Mouse (Mus musculus): ENCODE measurements around the gene Tmem135. TPM values are rescaled to one million over a fixed set of nuclear protein-coding genes. Genes with fewer than 3 reads are reported as not detected.

The Tmem135 gene
- polyA plus RNA-seq, 1 experiment from 2014 or later: 36.4 TPM

DNA sequence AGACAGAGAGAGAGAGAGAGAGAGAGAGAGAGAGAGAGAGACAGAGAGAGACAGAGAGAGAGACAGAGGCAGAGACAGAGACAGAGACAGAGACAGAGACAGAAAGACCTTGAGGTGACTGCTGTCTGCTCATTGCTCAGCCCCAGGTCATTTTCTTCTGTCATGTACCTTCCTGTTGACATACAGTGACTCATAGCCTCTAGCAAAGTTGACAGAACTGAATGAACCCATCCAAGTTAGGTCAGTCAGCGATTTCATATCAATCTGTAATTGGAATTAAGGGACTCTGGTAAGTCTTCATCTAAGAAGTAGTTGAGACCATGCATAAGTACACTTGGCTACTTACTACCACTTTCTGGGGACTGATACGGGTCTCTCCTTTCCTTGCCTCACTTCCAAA lies 27.2 kb upstream of the Tmem135 start:
- Histone ChIP-seq H3K4me2 (ENCODE audit: low read depth, low read length) (no peak overlapping the region), H3K27me3 (ENCODE audit: control insufficient read depth, insufficient read depth, low read length) (no peaks in the 10 kb centered on the region), H3K9ac (replicated peaks; ENCODE audit: low read depth, low read length) (no peak overlapping the region), H3K4me3 (ENCODE audit: low read depth, low read length) (no peak overlapping the region), H3K27ac (ENCODE audit: low read depth, low read length) (no peak overlapping the region), H3K4me1 (ENCODE audit: control insufficient read depth, insufficient read depth, low read length) (no peaks in the 10 kb centered on the region), H3K9me3 (ENCODE audit: control insufficient read depth, low read length) (no peaks in the 10 kb centered on the region), H3K36me3 (ENCODE audit: control insufficient read depth, insufficient read depth, low read length) (no peaks in the 10 kb centered on the region)
- WGBS: 93% methylated on average over 2 of the region's 2 CpGs
- no peak for ATAC-seq (ENCODE audit: low read depth)

DNA sequence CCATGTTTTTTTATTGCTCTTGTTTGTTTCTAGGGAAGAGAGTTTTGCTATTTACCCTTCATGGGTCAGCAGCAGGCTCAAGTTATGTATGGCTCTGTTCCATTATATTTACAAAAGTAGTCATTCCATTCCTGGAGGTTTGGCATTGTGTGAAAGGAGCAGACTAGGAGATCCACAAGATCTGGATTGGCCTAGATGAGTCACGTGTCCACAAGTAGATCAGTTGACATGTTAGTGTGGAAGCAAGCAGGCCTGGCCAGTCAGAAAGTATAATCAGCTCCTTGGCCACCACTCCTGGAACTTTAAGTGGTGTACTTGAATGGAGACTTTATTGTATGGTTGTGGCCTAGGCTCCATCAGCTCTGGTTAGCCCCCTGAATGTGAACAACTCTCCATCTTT lies 25.3 kb upstream of the Tmem135 start:
- Histone ChIP-seq H3K4me1 (ENCODE audit: control insufficient read depth, insufficient read depth, low read length) (no peaks in the 10 kb centered on the region), H3K9ac (replicated peaks; ENCODE audit: low read depth, low read length) (no peak overlapping the region), H3K4me2 (ENCODE audit: low read depth, low read length) (no peak overlapping the region), H3K9me3 (ENCODE audit: control insufficient read depth, low read length) (no peaks in the 10 kb centered on the region), H3K36me3 (ENCODE audit: control insufficient read depth, insufficient read depth, low read length) (no peaks in the 10 kb centered on the region), H3K4me3 (ENCODE audit: low read depth, low read length) (no peak overlapping the region), H3K27ac (ENCODE audit: low read depth, low read length) (no peak overlapping the region), H3K27me3 (ENCODE audit: control insufficient read depth, insufficient read depth, low read length) (no peaks in the 10 kb centered on the region)
- 77% methylated on average over 1 of the region's 1 CpGs for WGBS
- no peak for ATAC-seq (ENCODE audit: low read depth)

DNA sequence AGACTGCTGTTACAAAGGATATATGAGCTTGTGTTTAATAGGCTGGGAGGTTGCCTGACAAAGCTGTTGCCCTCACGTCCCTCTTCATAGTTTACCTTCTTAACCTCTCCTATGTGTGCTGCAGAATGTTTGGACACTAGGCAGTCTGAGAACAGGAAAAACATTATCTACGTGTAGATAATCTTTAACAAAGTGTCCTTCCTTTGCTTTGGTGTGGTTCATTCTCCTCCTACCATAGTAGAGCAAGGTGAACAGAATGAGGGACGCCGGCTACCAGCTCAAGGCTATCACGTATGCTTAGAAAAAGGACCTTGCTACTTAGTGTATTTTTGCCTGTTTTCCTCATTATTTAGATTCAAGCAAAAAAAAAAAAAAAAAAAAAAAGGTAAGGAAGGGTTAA lies 24.8 kb upstream of the Tmem135 start:
- Histone ChIP-seq H3K36me3 (ENCODE audit: control insufficient read depth, insufficient read depth, low read length) (no peaks in the 10 kb centered on the region), H3K4me1 (ENCODE audit: control insufficient read depth, insufficient read depth, low read length) (no peaks in the 10 kb centered on the region), H3K9me3 (ENCODE audit: control insufficient read depth, low read length) (no peaks in the 10 kb centered on the region), H3K27ac (ENCODE audit: low read depth, low read length) (no peak overlapping the region), H3K4me2 (ENCODE audit: low read depth, low read length) (no peak overlapping the region), H3K27me3 (ENCODE audit: control insufficient read depth, insufficient read depth, low read length) (no peaks in the 10 kb centered on the region), H3K4me3 (ENCODE audit: low read depth, low read length) (no peak overlapping the region), H3K9ac (replicated peaks; ENCODE audit: low read depth, low read length) (no peak overlapping the region)
- WGBS: 94% methylated on average over 5 of the region's 5 CpGs
- no peak for ATAC-seq (ENCODE audit: low read depth)

DNA sequence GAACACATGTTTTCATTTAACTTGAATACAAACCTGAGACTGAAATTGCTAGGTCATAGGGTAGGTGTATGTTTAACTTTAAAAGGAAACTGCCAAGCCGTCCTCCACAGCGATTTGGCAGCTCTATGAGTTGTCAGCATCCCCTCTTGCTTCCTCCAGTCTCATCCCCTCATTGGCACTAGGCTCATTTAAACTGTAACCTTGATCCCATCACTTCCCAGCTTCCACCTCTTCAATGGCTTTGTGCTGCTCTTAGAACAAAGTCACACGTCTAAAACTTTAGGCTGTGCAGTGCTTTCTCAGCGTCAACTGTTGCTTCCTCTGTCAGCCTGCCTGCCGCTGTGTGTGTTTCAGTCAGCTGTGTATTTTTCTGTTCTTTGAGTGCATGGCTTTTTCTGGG lies 23.1 kb upstream of the Tmem135 start:
- Histone ChIP-seq H3K9ac (replicated peaks; ENCODE audit: low read depth, low read length) (no peak overlapping the region), H3K9me3 (ENCODE audit: control insufficient read depth, low read length) (no peaks in the 10 kb centered on the region), H3K4me1 (ENCODE audit: control insufficient read depth, insufficient read depth, low read length) (no peaks in the 10 kb centered on the region), H3K36me3 (ENCODE audit: control insufficient read depth, insufficient read depth, low read length) (no peaks in the 10 kb centered on the region), H3K27ac (ENCODE audit: low read depth, low read length) (no peak overlapping the region), H3K27me3 (ENCODE audit: control insufficient read depth, insufficient read depth, low read length) (no peaks in the 10 kb centered on the region), H3K4me2 (ENCODE audit: low read depth, low read length) (no peak overlapping the region), H3K4me3 (ENCODE audit: low read depth, low read length) (no peak overlapping the region)
- 61% methylated on average over 5 of the region's 5 CpGs for WGBS
- ATAC-seq (ENCODE audit: low read depth): no peak

DNA sequence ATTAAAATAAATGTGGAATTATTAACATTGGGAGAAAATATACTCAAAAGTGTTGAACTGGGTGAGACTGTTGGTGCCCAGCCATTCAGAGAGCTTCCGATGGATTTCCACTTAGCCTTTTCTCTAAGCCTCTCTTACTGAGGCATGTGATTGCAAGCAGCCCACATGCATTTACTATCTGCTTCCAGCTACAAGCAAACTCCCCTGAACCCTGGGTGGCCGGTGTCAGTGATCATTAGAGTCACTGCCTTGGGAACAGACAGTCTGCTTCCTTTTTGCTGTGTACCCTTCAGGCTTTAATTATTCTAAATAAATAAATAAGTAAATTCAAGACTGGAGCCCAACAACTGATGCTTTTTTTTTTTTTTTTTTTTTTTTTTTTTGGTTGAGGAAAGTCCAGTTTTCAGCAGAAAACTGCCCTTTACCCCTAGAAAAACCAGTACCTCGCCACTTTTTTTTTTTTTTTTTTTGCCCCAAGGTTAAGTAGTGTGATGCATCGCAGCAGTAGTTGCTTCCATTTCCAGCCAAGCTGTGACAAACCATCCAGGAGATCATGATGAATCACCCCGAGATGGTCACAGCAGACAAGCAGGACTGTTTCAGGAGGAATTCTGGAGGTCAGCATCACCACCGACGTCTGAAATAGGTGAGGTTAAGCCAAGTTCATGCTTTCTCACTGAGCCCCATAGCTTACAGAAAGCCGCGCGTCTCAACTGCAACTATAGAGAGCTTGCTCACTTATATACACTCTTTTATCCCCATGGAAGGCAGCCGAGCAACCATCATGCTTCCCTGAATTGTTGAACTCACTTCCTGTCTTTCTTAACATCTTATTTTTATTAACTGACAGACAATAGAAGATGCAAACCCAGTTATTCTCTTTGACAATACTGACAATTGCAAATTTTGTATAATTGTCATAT lies 22.0 kb upstream of the Tmem135 start:
- no peaks in the 10 kb centered on the region for H3K9me3 ChIP-seq (ENCODE audit: control insufficient read depth, low read length)
- H3K4me2 ChIP-seq (ENCODE audit: low read depth, low read length): no peak overlapping the region
- H3K9ac ChIP-seq (replicated peaks; ENCODE audit: low read depth, low read length): no peak overlapping the region
- no peaks in the 10 kb centered on the region for H3K4me1 ChIP-seq (ENCODE audit: control insufficient read depth, insufficient read depth, low read length)
- no peak overlapping the region for H3K4me3 ChIP-seq (ENCODE audit: low read depth, low read length)
- 69% methylated on average over 11 of the region's 11 CpGs for WGBS
- ATAC-seq (ENCODE audit: low read depth): no peak
- no peaks in the 10 kb centered on the region for H3K27me3 ChIP-seq (ENCODE audit: control insufficient read depth, insufficient read depth, low read length)
- H3K27ac ChIP-seq (ENCODE audit: low read depth, low read length): no peak overlapping the region
- H3K36me3 ChIP-seq (ENCODE audit: control insufficient read depth, insufficient read depth, low read length): no peaks in the 10 kb centered on the region

DNA sequence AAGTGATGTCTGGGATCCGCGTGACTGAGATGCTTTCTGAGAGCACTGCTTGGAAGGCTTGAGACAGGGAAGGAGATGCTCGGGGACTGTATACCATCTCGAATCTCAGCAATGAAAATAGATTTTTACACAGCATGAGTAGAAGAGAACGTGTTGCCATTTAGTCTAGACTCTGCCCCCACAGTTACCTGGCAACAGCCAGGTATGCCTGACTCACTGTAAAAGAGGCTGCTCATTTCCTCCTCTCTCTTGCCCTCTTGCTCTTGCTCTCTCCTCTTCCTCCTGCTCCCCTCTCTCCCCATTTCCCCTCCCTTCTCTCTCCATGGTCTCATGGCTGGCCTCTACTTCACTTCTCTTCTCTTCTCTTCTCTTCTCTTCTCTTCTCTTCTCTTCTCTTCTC lies 20.6 kb upstream of the Tmem135 start:
- Histone ChIP-seq H3K9me3 (ENCODE audit: control insufficient read depth, low read length) (no peaks in the 10 kb centered on the region), H3K27ac (ENCODE audit: low read depth, low read length) (no peak overlapping the region), H3K4me1 (ENCODE audit: control insufficient read depth, insufficient read depth, low read length) (no peaks in the 10 kb centered on the region), H3K9ac (replicated peaks; ENCODE audit: low read depth, low read length) (no peak overlapping the region), H3K4me3 (ENCODE audit: low read depth, low read length) (no peak overlapping the region), H3K27me3 (ENCODE audit: control insufficient read depth, insufficient read depth, low read length) (no peaks in the 10 kb centered on the region), H3K4me2 (ENCODE audit: low read depth, low read length) (no peak overlapping the region), H3K36me3 (ENCODE audit: control insufficient read depth, insufficient read depth, low read length) (no peaks in the 10 kb centered on the region)
- ATAC-seq (ENCODE audit: low read depth): no peak
- 89% methylated on average over 5 of the region's 5 CpGs for WGBS

DNA sequence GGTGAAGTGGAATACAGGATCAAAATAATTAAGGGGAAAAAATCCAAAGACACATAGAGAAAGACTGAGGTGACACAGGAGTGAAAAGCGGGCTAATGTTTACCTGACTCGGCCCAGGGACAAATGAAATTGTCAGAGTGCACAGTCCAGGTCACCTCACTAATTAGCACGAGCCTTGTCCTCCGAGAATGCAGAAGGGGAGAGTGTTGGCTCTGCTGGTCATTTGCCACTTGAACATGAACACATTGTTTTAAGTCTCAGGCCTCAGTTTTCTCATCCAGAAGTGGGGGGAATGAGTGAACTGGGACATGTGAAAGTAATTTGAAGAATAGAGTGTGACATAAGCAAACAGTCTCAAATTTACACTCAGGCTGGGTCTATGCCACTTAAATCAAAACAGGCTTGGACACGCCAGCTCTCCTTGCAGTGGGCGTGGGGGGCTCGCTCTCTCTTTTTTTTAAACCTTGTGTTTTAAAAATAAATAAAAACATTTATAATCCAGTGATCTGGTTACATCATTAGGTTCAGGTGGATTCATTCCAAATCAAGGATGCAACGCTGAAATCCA lies 19.8 kb upstream of the Tmem135 start:
- Histone ChIP-seq H3K9me3 (ENCODE audit: control insufficient read depth, low read length) (no peaks in the 10 kb centered on the region), H3K27ac (ENCODE audit: low read depth, low read length) (no peak overlapping the region), H3K9ac (replicated peaks; ENCODE audit: low read depth, low read length) (no peak overlapping the region), H3K4me1 (ENCODE audit: control insufficient read depth, insufficient read depth, low read length) (no peaks in the 10 kb centered on the region), H3K36me3 (ENCODE audit: control insufficient read depth, insufficient read depth, low read length) (no peaks in the 10 kb centered on the region), H3K4me3 (ENCODE audit: low read depth, low read length) (no peak overlapping the region), H3K4me2 (ENCODE audit: low read depth, low read length) (no peak overlapping the region), H3K27me3 (ENCODE audit: control insufficient read depth, insufficient read depth, low read length) (no peaks in the 10 kb centered on the region)
- 62% methylated on average over 8 of the region's 8 CpGs for WGBS
- ATAC-seq (ENCODE audit: low read depth): no peak

DNA sequence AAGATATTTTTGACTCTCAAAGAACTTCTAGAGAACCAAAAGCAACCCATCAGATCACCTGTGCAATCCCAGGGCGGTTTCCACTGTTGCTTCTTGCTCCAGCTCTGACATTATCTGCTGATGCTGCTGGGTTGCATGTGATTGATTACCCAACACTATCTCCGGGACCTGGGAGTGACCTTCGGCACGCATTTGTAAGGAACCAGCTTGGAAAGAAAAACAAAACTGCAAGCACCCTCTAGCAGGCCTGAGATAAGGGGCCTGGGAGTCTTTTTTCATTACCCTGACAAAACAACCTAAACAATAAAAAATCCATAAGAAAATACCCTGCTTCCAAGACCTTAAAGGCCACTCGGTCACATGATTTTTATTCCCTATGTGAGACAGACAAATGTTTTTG lies 19.2 kb upstream of the Tmem135 start:
- no peaks in the 10 kb centered on the region for H3K36me3 ChIP-seq (ENCODE audit: control insufficient read depth, insufficient read depth, low read length)
- no peaks in the 10 kb centered on the region for H3K27me3 ChIP-seq (ENCODE audit: control insufficient read depth, insufficient read depth, low read length)
- no peak overlapping the region for H3K27ac ChIP-seq (ENCODE audit: low read depth, low read length)
- H3K4me2 ChIP-seq (ENCODE audit: low read depth, low read length): no peak overlapping the region
- no peak overlapping the region for H3K4me3 ChIP-seq (ENCODE audit: low read depth, low read length)
- no peak overlapping the region for H3K9ac ChIP-seq (replicated peaks; ENCODE audit: low read depth, low read length)
- no peaks in the 10 kb centered on the region for H3K4me1 ChIP-seq (ENCODE audit: control insufficient read depth, insufficient read depth, low read length)
- H3K9me3 ChIP-seq (ENCODE audit: control insufficient read depth, low read length): no peaks in the 10 kb centered on the region
- no peak for ATAC-seq (ENCODE audit: low read depth)
- WGBS: 11% methylated on average over 5 of the region's 5 CpGs

DNA sequence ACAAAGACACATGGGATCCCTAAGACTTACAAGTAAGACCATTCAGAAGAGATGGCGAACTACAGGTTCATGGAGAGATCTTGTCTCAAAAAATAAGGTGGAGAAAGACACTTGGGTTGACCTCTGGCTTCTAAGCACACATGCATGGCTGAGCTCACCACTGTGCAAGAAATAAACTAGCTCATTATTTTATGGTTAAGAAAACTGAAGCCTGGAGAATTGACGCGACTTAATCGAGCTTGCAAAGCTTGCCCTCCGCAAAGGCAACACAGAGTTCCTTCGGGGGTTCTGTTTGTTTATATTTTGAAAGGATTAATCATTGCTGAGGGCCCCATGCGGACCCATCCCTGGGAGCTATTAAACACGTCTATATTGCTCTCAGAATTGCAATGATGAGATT lies 18.6 kb upstream of the Tmem135 start:
- H3K27me3 ChIP-seq (ENCODE audit: control insufficient read depth, insufficient read depth, low read length): no peaks in the 10 kb centered on the region
- no peak overlapping the region for H3K27ac ChIP-seq (ENCODE audit: low read depth, low read length)
- WGBS: 45% methylated on average over 8 of the region's 8 CpGs
- no peak overlapping the region for H3K9ac ChIP-seq (replicated peaks; ENCODE audit: low read depth, low read length)
- no peaks in the 10 kb centered on the region for H3K36me3 ChIP-seq (ENCODE audit: control insufficient read depth, insufficient read depth, low read length)
- no peak overlapping the region for H3K4me2 ChIP-seq (ENCODE audit: low read depth, low read length)
- no peak for ATAC-seq (ENCODE audit: low read depth)
- no peaks in the 10 kb centered on the region for H3K4me1 ChIP-seq (ENCODE audit: control insufficient read depth, insufficient read depth, low read length)
- H3K4me3 ChIP-seq (ENCODE audit: low read depth, low read length): no peak overlapping the region
- H3K9me3 ChIP-seq (ENCODE audit: control insufficient read depth, low read length): no peaks in the 10 kb centered on the region

All from neural tube, embryonic 14.5 days (tissue).